8 mouse cellular contexts compared by ENCODE assay signal in genomic region chr10:128094340-128094968, GRCm38 (mm10). TPM values are rescaled to one million over a fixed set of nuclear protein-coding genes. Genes with fewer than 3 reads are reported as not detected.
A peak's percentile ranks its signal among the peaks of the same experiment; 100 is the strongest.
DNase-seq lines count a peak whose midpoint lies in the region; ATAC-seq and TF ChIP-seq lines count a peak whose summit lies in the region.

No protein-coding gene starts in this region.

- peaks cover 13% of the 10 kb centered on the region for H3K79me2 ChIP-seq in liver, adult 2 months (ENCODE audit: control insufficient read depth, insufficient read depth, low read length)

- no peaks in the 10 kb centered on the region for H3K27me3 ChIP-seq in intestine, postnatal 0 days (replicated peaks; ENCODE audit: control insufficient read depth, insufficient read depth, low read length)
- H3K27me3 ChIP-seq in liver, adult 2 months (ENCODE audit: control insufficient read depth, insufficient read depth, low read length): no peaks in the 10 kb centered on the region
- H3K27me3 ChIP-seq in stomach, embryonic 14.5 days (ENCODE audit: control insufficient read depth, insufficient read depth, low read length): no peaks in the 10 kb centered on the region

- TF ChIP-seq POLR2A in liver, adult 2 months (IDR thresholded peaks at IDR 0.05; ENCODE audit: extremely low read depth, insufficient read depth, low read length): 0 out of 2 replicates have a peak, but pooled peaks have one; percentile 12

- no peaks in the 10 kb centered on the region for H3K9me3 ChIP-seq in intestine, postnatal 0 days (ENCODE audit: control insufficient read depth)
- H3K9me3 ChIP-seq in stomach, embryonic 14.5 days (ENCODE audit: control insufficient read depth, low read depth, low read length): no peaks in the 10 kb centered on the region

- peak overlapping the region; percentile 12; the same call in 1 of the 2 replicates for H3K9ac ChIP-seq in intestine, postnatal 0 days (ENCODE audit: low read depth, low read length)
- H3K9ac ChIP-seq in liver, adult 2 months (ENCODE audit: low read depth, low read length): peak overlapping the region; percentile 12; the same call in 1 of the 2 replicates
- no peak overlapping the region for H3K9ac ChIP-seq in stomach, embryonic 14.5 days (replicated peaks; ENCODE audit: low read depth, low read length)

- peak overlapping the region; percentile 88 for H3K4me3 ChIP-seq in intestine, postnatal 0 days (ENCODE audit: low read depth, low read length)
- H3K4me3 ChIP-seq in liver, adult 2 months (ENCODE audit: insufficient read depth, low read depth, low read length): peak overlapping the region; percentile 7; the same call in 1 of the 2 replicates
- H3K4me3 ChIP-seq in stomach, embryonic 14.5 days (ENCODE audit: low read depth, low read length): peak overlapping the region; percentile 11; the same call in 1 of the 2 replicates

- DNase-seq in ovary, adult 18-20 months (ENCODE audit: low spot score): peak; percentile 87
- no peak for DNase-seq in ovary, postnatal 10 days (ENCODE audit: low spot score)
- peak; percentile 93 for DNase-seq in embryo, embryonic 11 days
- peak; percentile 87 for DNase-seq in liver, adult 2 months (ENCODE audit: extremely low read depth, low read depth, low spot score)
- DNase-seq in monocyte, adult 2 months (ENCODE audit: low read depth in 1 of 2, low spot score in 2 of 2): peak; percentile 63 to 76

- peak overlapping the region; percentile 89 for H3K4me2 ChIP-seq in intestine, postnatal 0 days (replicated peaks; ENCODE audit: low read depth)
- H3K4me2 ChIP-seq in stomach, embryonic 14.5 days (replicated peaks; ENCODE audit: low read depth, low read length): peak overlapping the region; percentile 74

- peak overlapping the region; percentile 94 for H3K27ac ChIP-seq in intestine, postnatal 0 days (ENCODE audit: low read depth, low read length)
- H3K27ac ChIP-seq in liver, adult 2 months (replicated peaks; ENCODE audit: insufficient read depth, low read depth, low read length): peak overlapping the region; percentile 56
- peak overlapping the region; percentile 44; the same call in 1 of the 2 replicates for H3K27ac ChIP-seq in stomach, embryonic 14.5 days (ENCODE audit: low read length)

- peaks cover 11% of the 10 kb centered on the region; the same call in 1 of the 2 replicates for H3K4me1 ChIP-seq in intestine, postnatal 0 days (replicated peaks; ENCODE audit: control insufficient read depth, insufficient read depth, low read length)
- H3K4me1 ChIP-seq in liver, adult 2 months (ENCODE audit: control insufficient read depth, insufficient read depth, low read length): peaks cover 14% of the 10 kb centered on the region
- H3K4me1 ChIP-seq in stomach, embryonic 14.5 days (ENCODE audit: control insufficient read depth, insufficient read depth, low read length): peaks cover 40% of the 10 kb centered on the region

- peak; percentile 48 for ATAC-seq in granulocyte monocyte progenitor cell, adult 5-6 weeks (replicated peaks; ENCODE audit: poor library complexity, severe bottlenecking)
- ATAC-seq in intestine, postnatal 0 days: peak; percentile 52
- ATAC-seq in stomach, embryonic 14.5 days (ENCODE audit: insufficient number of reproducible peaks, insufficient read depth, low FRiP score, low read depth): peak; percentile 78

- peaks cover 6% of the 10 kb centered on the region for H3K36me3 ChIP-seq in intestine, postnatal 0 days (ENCODE audit: control insufficient read depth, insufficient read depth)
- H3K36me3 ChIP-seq in liver, adult 2 months (ENCODE audit: control insufficient read depth, insufficient read depth, low read length): peaks cover 6% of the 10 kb centered on the region
- H3K36me3 ChIP-seq in stomach, embryonic 14.5 days (ENCODE audit: control insufficient read depth, insufficient read depth, low read length): peaks cover 8% of the 10 kb centered on the region

- no peak for TF ChIP-seq CTCF in intestine, postnatal 0 days (IDR thresholded peaks at IDR 0.05; ENCODE audit: low read depth)
- no peak for TF ChIP-seq CTCF in liver, adult 2 months (IDR thresholded peaks at IDR 0.05; ENCODE audit: low read depth, low read length)

- 14% methylated on average over 19 of the region's 19 CpGs for WGBS in intestine, postnatal 0 days
- WGBS in liver, adult 2 months: 11% methylated on average over 19 of the region's 19 CpGs
- 14% methylated on average over 19 of the region's 19 CpGs for WGBS in stomach, embryonic 14.5 days

RNA-seq across cellular contexts. Expression of gene Baz2a, which starts 3.1 kb away (rescaled TPM):
- 54.8 and 64.2 TPM in 2 replicates for total RNA-seq in granulocyte monocyte progenitor cell, adult 5-6 weeks (2014; fragmentation: Nextera tagmentation)
- 15.0 and 17.2 TPM in 2 replicates for total RNA-seq in granulocyte monocyte progenitor cell, adult 5-6 weeks (2017)
- 8.1 and 8.6 TPM in 2 replicates for polyA plus RNA-seq in intestine, postnatal 0 days (2015; fragmentation: Nextera tagmentation; extraction: Ambion mirVana)
- 6.6 and 9.1 TPM in 2 replicates for total RNA-seq in liver, adult 2 months (2014; rRNA removed)
- 9.7 and 12.3 TPM in 2 replicates for polyA plus RNA-seq in liver, adult 2 months (2012; rRNA removed)
- polyA plus RNA-seq in stomach, embryonic 14.5 days (2014; fragmentation: Nextera tagmentation; extraction: Ambion mirVana): 28.1 and 28.2 TPM in 2 replicates

RNA-seq across cellular contexts. Expression of gene Atp5b, which starts 11.4 kb away (rescaled TPM):
- total RNA-seq in granulocyte monocyte progenitor cell, adult 5-6 weeks (2014; fragmentation: Nextera tagmentation): 1,867 and 2,007 TPM in 2 replicates
- 1,997 and 2,300 TPM in 2 replicates for total RNA-seq in granulocyte monocyte progenitor cell, adult 5-6 weeks (2017)
- polyA plus RNA-seq in intestine, postnatal 0 days (2015; fragmentation: Nextera tagmentation; extraction: Ambion mirVana): 2,460 and 2,644 TPM in 2 replicates
- 1,653 and 1,721 TPM in 2 replicates for total RNA-seq in liver, adult 2 months (2014; rRNA removed)
- 2,471 and 2,841 TPM in 2 replicates for polyA plus RNA-seq in liver, adult 2 months (2012; rRNA removed)
- 2,052 and 2,172 TPM in 2 replicates for polyA plus RNA-seq in stomach, embryonic 14.5 days (2014; fragmentation: Nextera tagmentation; extraction: Ambion mirVana)

RNA-seq across cellular contexts. Expression of gene Ptges3, which starts 35.7 kb away (rescaled TPM):
- total RNA-seq in granulocyte monocyte progenitor cell, adult 5-6 weeks (2014; fragmentation: Nextera tagmentation): 204 and 218 TPM in 2 replicates
- total RNA-seq in granulocyte monocyte progenitor cell, adult 5-6 weeks (2017): 321 and 371 TPM in 2 replicates
- 264 and 269 TPM in 2 replicates for polyA plus RNA-seq in intestine, postnatal 0 days (2015; fragmentation: Nextera tagmentation; extraction: Ambion mirVana)
- 90.4 and 97.3 TPM in 2 replicates for total RNA-seq in liver, adult 2 months (2014; rRNA removed)
- 24.8 and 30.9 TPM in 2 replicates for polyA plus RNA-seq in liver, adult 2 months (2012; rRNA removed)
- polyA plus RNA-seq in stomach, embryonic 14.5 days (2014; fragmentation: Nextera tagmentation; extraction: Ambion mirVana): 474 and 487 TPM in 2 replicates

RNA-seq across cellular contexts. Expression of gene Naca, which starts 59.1 kb away (rescaled TPM):
- 1,470 and 1,497 TPM in 2 replicates for total RNA-seq in granulocyte monocyte progenitor cell, adult 5-6 weeks (2014; fragmentation: Nextera tagmentation)
- total RNA-seq in granulocyte monocyte progenitor cell, adult 5-6 weeks (2017): 2,024 and 2,260 TPM in 2 replicates
- polyA plus RNA-seq in intestine, postnatal 0 days (2015; fragmentation: Nextera tagmentation; extraction: Ambion mirVana): 511 and 531 TPM in 2 replicates
- 353 and 448 TPM in 2 replicates for total RNA-seq in liver, adult 2 months (2014; rRNA removed)
- 170 and 182 TPM in 2 replicates for polyA plus RNA-seq in liver, adult 2 months (2012; rRNA removed)
- 899 and 913 TPM in 2 replicates for polyA plus RNA-seq in stomach, embryonic 14.5 days (2014; fragmentation: Nextera tagmentation; extraction: Ambion mirVana)

Comparison
In these comparisons a context has a peak if more than half of its experiments do, and no peak if none do; other contexts are left out.
1. H3K27ac ChIP-seq: peak in every context shown above with its lines; median percentile 94 in intestine, postnatal 0 days; 56 in liver, adult 2 months; 44 in stomach, embryonic 14.5 days.
2. H3K4me3 ChIP-seq: peak in every context shown above with its lines; median percentile 88 in intestine, postnatal 0 days; 11 in stomach, embryonic 14.5 days; 7 in liver, adult 2 months.